In the genomic region with DNA sequence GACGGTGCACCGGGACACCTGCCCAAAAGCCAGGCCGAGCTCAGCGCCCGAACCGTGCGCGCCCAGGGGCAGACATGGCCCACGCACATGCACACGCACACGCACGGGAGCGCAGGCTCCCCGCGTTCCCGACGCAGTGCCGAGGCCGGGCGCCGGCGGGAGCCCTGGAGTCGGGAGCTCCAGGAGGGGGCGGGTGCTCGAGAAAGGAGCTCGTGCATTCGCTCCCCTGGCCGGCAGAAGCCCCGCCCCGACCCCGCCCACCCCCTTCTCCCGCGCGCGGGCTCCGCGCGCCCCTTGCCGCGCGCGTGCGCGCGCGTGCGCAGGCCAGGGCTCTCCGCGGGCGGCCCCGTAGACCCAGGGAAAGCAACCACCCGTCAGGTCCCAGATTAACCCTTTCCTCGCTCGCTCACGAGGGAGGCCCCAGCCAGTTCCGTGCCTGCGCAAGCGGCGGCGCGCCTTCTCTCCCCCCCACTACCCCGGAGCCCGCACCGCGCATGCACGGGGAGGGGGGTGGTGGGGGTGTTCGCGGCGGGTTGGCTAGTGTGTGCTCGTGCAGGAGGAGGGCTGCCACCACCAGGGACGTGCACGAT, we compare ENCODE assay signal across 1 mouse cellular context.
A peak's percentile ranks its signal among the peaks of the same experiment; 100 is the strongest.
TF ChIP-seq lines count a peak whose summit lies in the region.

Zbtb14 (plus strand) TSS at position 540 of the 590 bp plus-strand sequence.

TF ChIP-seq in CH12.LX, 34 proteins besides CTCF, POLR2A, EP300 and RAD21 (continued from another document):
- TF ChIP-seq MXI1 (IDR thresholded peaks at IDR 0.05; ENCODE audit: low read depth, low read length) = no peak; the same call in 1 of the 2 replicates
- peak; percentile 25 for TF ChIP-seq HCFC1 (IDR thresholded peaks at IDR 0.05; ENCODE audit: low read depth, low read length)
- no peak for TF ChIP-seq ZMIZ1 (IDR thresholded peaks at IDR 0.05; ENCODE audit: low read depth, low read length)
- no peak for TF ChIP-seq ETS1 (conservative IDR thresholded peaks at IDR 0.05; ENCODE audit: low read depth, low read length)
- TF ChIP-seq MAFK (IDR thresholded peaks at IDR 0.05; ENCODE audit: insufficient replicate concordance, low read length) = no peak
- no peak for TF ChIP-seq E2F4 (IDR thresholded peaks at IDR 0.05; ENCODE audit: insufficient replicate concordance, low read depth, low read length)
- TF ChIP-seq MEF2A (IDR thresholded peaks at IDR 0.05; ENCODE audit: borderline replicate concordance, low read depth, low read length) = peak; percentile 30; the same call in 1 of the 2 replicates
- no peak for TF ChIP-seq PAX5 (IDR thresholded peaks at IDR 0.05; ENCODE audit: low read length)
- TF ChIP-seq JUND (conservative IDR thresholded peaks at IDR 0.05; ENCODE audit: low read depth, low read length) = no peak
- no peak for TF ChIP-seq CHD1 (IDR thresholded peaks at IDR 0.05; ENCODE audit: low read depth, low read length)
- TF ChIP-seq BHLHE40 (IDR thresholded peaks at IDR 0.05; ENCODE audit: low read depth, low read length) = peak; percentile 56
- TF ChIP-seq UBTF (IDR thresholded peaks at IDR 0.05; ENCODE audit: low read depth, low read length) = no peak
- no peak for TF ChIP-seq USF1 (IDR thresholded peaks at IDR 0.05; ENCODE audit: low read depth, low read length)
- no peak for TF ChIP-seq CHD2 (IDR thresholded peaks at IDR 0.05; ENCODE audit: low read length)
- no peak for TF ChIP-seq IRF4 (IDR thresholded peaks at IDR 0.05; ENCODE audit: low read depth, low read length)
- TF ChIP-seq NRF1 (IDR thresholded peaks at IDR 0.05; ENCODE audit: low read depth, low read length) = peak; percentile 87
